Mouse (Mus musculus) MEL (cell line): ENCODE data around the gene Slc5a2. TPM values are rescaled to one million over a fixed set of nuclear protein-coding genes. Genes with fewer than 3 reads are reported as not detected.

Experiments used
- DNase-seq: peaks from one replicate; pipeline ENCODE4 v3.0.0; 2011; ENCODE audit warnings: low read depth, low spot score
- H3K27ac ChIP-seq: 2 replicates; pipeline ENCODE4 v1.5.1; 2012; ENCODE audit warnings: low read depth, mild to moderate bottlenecking, control low read depth, low read length, moderate library complexity; ENCODE audit not compliant: control insufficient read depth
- H3K27me3 ChIP-seq, 2 experiments: fragments of 150-350 bp in 1 of 2; sonication (generic) in 1 of 2; 2 replicates each; pipeline ENCODE4 v1.6.1; 2012; ENCODE audit warnings: low read length in 2 of 2, mild to moderate bottlenecking in 2 of 2, improper control_type of control experiment in 1 of 2, moderate library complexity in 1 of 2; ENCODE audit not compliant: insufficient read depth in 2 of 2, control insufficient read depth in 1 of 2
- H3K36me3 ChIP-seq, 2 experiments: 2 replicates each; pipeline ENCODE4 v1.6.1; 2012 to 2014; ENCODE audit warnings: low read length in 2 of 2, improper control_type of control experiment in 1 of 2, inconsistent platforms in 1 of 2, mild to moderate bottlenecking in 1 of 2; ENCODE audit not compliant: insufficient read depth in 2 of 2, control insufficient read depth in 1 of 2
- H3K4me1 ChIP-seq, 2 experiments: fragments of 150-350 bp in 1 of 2; sonication (generic) in 1 of 2; 2 replicates each; pipeline ENCODE4 v1.6.1; 2012; ENCODE audit warnings: low read length in 2 of 2, improper control_type of control experiment in 1 of 2, mild to moderate bottlenecking in 1 of 2; ENCODE audit not compliant: insufficient read depth in 2 of 2, control insufficient read depth in 1 of 2
- H3K4me3 ChIP-seq, 2 experiments: fragments of 150-350 bp in 1 of 2; sonication (generic) in 1 of 2; 2 replicates each; pipeline ENCODE4 v1.5.1; 2012; ENCODE audit warnings: low read depth in 2 of 2, low read length in 2 of 2, mild to moderate bottlenecking in 2 of 2, moderate library complexity in 2 of 2, control low read depth in 1 of 2, improper control_type of control experiment in 1 of 2; ENCODE audit not compliant: control insufficient read depth in 1 of 2, insufficient read depth in 1 of 2
- H3K79me2 ChIP-seq: 2 replicates; pipeline ENCODE4 v1.6.1; 2012; ENCODE audit warnings: mild to moderate bottlenecking, low read length, moderate library complexity; ENCODE audit not compliant: control insufficient read depth, poor library complexity, insufficient read depth
- H3K9ac ChIP-seq: 2 replicates; pipeline ENCODE4 v1.6.1; 2012; ENCODE audit warnings: low read depth, mild to moderate bottlenecking, control low read depth, low read length, moderate library complexity; ENCODE audit not compliant: control insufficient read depth, poor library complexity, severe bottlenecking
- H3K9me3 ChIP-seq: fragments of 150-350 bp; sonication (generic); replicated peaks from 2 replicates; pipeline ENCODE4 v1.6.1; 2012; ENCODE audit warnings: mild to moderate bottlenecking, low read length, improper control_type of control experiment, moderate library complexity; ENCODE audit not compliant: insufficient read depth
- BHLHE40 ChIP-seq: IDR thresholded peaks from 2 replicates; pipeline ENCODE4 v1.6.1; 2012; ENCODE audit warnings: low read depth, mild to moderate bottlenecking, inconsistent platforms, low read length, improper control_type of control experiment, borderline replicate concordance
- CHD1 ChIP-seq: IDR thresholded peaks from 2 replicates; pipeline ENCODE4 v1.6.1; 2012; ENCODE audit warnings: low read depth, mild to moderate bottlenecking, inconsistent platforms, low read length, improper control_type of control experiment
- E2F4 ChIP-seq: IDR thresholded peaks from 2 replicates; pipeline ENCODE4 v1.6.1; 2011; ENCODE audit warnings: low read depth, low read length, improper control_type of control experiment, borderline replicate concordance
- ELF1 ChIP-seq: IDR thresholded peaks from 2 replicates; pipeline ENCODE4 v1.6.1; 2014; ENCODE audit warnings: low read depth, mild to moderate bottlenecking, inconsistent platforms, low read length, improper control_type of control experiment, moderate library complexity
- EP300 ChIP-seq, 2 experiments: IDR thresholded peaks; 2 replicates each; pipeline ENCODE4 v1.6.1; 2011; ENCODE audit warnings: improper control_type of control experiment in 2 of 2, low read length in 2 of 2, low read depth in 1 of 2, mild to moderate bottlenecking in 1 of 2
- ETS1 ChIP-seq: IDR thresholded peaks from 2 replicates; pipeline ENCODE4 v1.6.1; 2012; ENCODE audit warnings: low read depth, mild to moderate bottlenecking, inconsistent platforms, low read length, improper control_type of control experiment, moderate library complexity
- HCFC1 ChIP-seq: IDR thresholded peaks from 2 replicates; pipeline ENCODE4 v1.6.1; 2012; ENCODE audit warnings: low read depth, mild to moderate bottlenecking, inconsistent platforms, low read length, improper control_type of control experiment, moderate library complexity
- JUND ChIP-seq: IDR thresholded peaks from 2 replicates; pipeline ENCODE4 v1.6.1; 2011; ENCODE audit warnings: low read depth, mild to moderate bottlenecking, improper control_type of control experiment, low read length
- MAX ChIP-seq: IDR thresholded peaks from 2 replicates; pipeline ENCODE4 v1.6.1; 2011; ENCODE audit warnings: low read length, improper control_type of control experiment
- MAZ ChIP-seq: IDR thresholded peaks from 2 replicates; pipeline ENCODE4 v1.6.1; 2012; ENCODE audit warnings: low read depth, mild to moderate bottlenecking, inconsistent platforms, low read length, improper control_type of control experiment
- MXI1 ChIP-seq: IDR thresholded peaks from 2 replicates; pipeline ENCODE4 v1.6.1; 2011; ENCODE audit warnings: mild to moderate bottlenecking, low read depth, low read length, improper control_type of control experiment
- NELFE ChIP-seq: IDR thresholded peaks from 2 replicates; pipeline ENCODE4 v1.6.1; 2011; ENCODE audit warnings: low read depth, low read length, improper control_type of control experiment
- POLR2A ChIP-seq, 2 experiments: IDR thresholded peaks; 2 replicates each; pipeline ENCODE4 v1.6.1; 2011 to 2012; ENCODE audit warnings: low read length in 2 of 2, mild to moderate bottlenecking in 2 of 2, control low read depth in 1 of 2, improper control_type of control experiment in 1 of 2, low read depth in 1 of 2, moderate library complexity in 1 of 2; ENCODE audit not compliant: control insufficient read depth in 1 of 2, insufficient read depth in 1 of 2, poor library complexity in 1 of 2
- POLR2AphosphoS2 ChIP-seq: IDR thresholded peaks from 2 replicates; pipeline ENCODE4 v1.6.1; 2011; ENCODE audit warnings: low read length, improper control_type of control experiment
- SIN3A ChIP-seq: IDR thresholded peaks from 2 replicates; pipeline ENCODE4 v1.6.1; 2012; ENCODE audit warnings: low read length, improper control_type of control experiment, inconsistent platforms
- SMC3 ChIP-seq: IDR thresholded peaks from 2 replicates; pipeline ENCODE4 v1.6.1; 2011; ENCODE audit warnings: low read depth, low read length, improper control_type of control experiment
- TAL1 ChIP-seq: IDR thresholded peaks from 2 replicates; pipeline ENCODE4 v1.6.1; 2012; ENCODE audit warnings: mild to moderate bottlenecking, inconsistent platforms, low read length, moderate library complexity, mixed read lengths
- TBP ChIP-seq: IDR thresholded peaks from 2 replicates; pipeline ENCODE4 v1.8.0; 2011; ENCODE audit warnings: low read depth, low read length, improper control_type of control experiment
- TCF12 ChIP-seq: IDR thresholded peaks from 2 replicates; pipeline ENCODE4 v1.6.1; 2014; ENCODE audit warnings: low read depth, mild to moderate bottlenecking, inconsistent platforms, low read length, improper control_type of control experiment, moderate library complexity
- UBTF ChIP-seq: IDR thresholded peaks from 2 replicates; pipeline ENCODE4 v1.6.1; 2012; ENCODE audit warnings: low read depth, mild to moderate bottlenecking, inconsistent platforms, low read length, improper control_type of control experiment, moderate library complexity, borderline replicate concordance; ENCODE audit not compliant: insufficient read depth
- USF1 ChIP-seq: IDR thresholded peaks from 2 replicates; pipeline ENCODE4 v1.6.1; 2014; ENCODE audit warnings: low read depth, mild to moderate bottlenecking, inconsistent platforms, low read length, improper control_type of control experiment, moderate library complexity
- USF2 ChIP-seq, 2 experiments: IDR thresholded peaks; 2 replicates each; pipeline ENCODE4 v1.6.1; 2011 to 2012; ENCODE audit warnings: improper control_type of control experiment in 2 of 2, low read length in 2 of 2, borderline replicate concordance in 1 of 2, inconsistent platforms in 1 of 2, low read depth in 1 of 2, mild to moderate bottlenecking in 1 of 2; ENCODE audit not compliant: insufficient read depth in 1 of 2
- ZKSCAN1 ChIP-seq: IDR thresholded peaks from 2 replicates; pipeline ENCODE4 v1.6.1; 2012; ENCODE audit warnings: low read depth, mild to moderate bottlenecking, inconsistent platforms, low read length, improper control_type of control experiment, moderate library complexity
- polyA plus RNA-seq, 2 experiments: library from polyadenylated mRNA; stranded (reverse) in 1 of 2; unstranded in 1 of 2; fragments of >175 nt in 1 of 2; fragments of >200 nt in 1 of 2; gene quantifications; 2 replicates each; pipeline versions ENCODE4 v1.2.1 to v1.2.4; 2012; ENCODE audit warnings: low replicate concordance in 2 of 2, low read depth in 1 of 2; ENCODE audit not compliant: insufficient read length in 2 of 2, insufficient read depth in 1 of 2, missing spikeins in 1 of 2
- total RNA-seq: library from RNA; depleted of rRNA; stranded (reverse); fragments of 300-350 nt; gene quantifications from 2 replicates; pipeline ENCODE4 v1.2.3, GENCODE M21; 2012

The Slc5a2 gene
- total and polyA plus RNA-seq, 3 experiments: 0.25 to 0.58 TPM; not detected in 1

DNA sequence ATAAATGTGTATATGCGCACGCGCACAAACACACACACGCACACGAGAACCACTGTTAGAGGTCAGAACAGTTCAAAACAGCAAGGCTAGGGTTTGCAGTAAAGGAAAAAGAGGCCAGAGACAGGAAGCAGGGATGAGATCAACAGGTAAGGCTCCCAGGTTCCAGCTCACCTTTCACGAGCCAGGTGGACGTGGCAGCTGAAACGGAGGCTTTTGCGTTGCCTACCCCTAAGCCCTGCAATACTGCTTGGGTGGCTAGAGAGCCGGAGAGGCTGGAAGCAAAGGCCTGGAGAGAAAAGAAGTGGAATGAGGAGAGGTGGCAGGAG lies 31.8 kb downstream of the Slc5a2 start:
- H3K4me1 ChIP-seq: peaks cover 13 to 26% of the 10 kb centered on the region in 2 experiments
- peak overlapping the region; percentile 99 for H3K9ac ChIP-seq
- no peak for DNase-seq
- H3K27me3 ChIP-seq: no peaks in the 10 kb centered on the region
- no peaks in the 10 kb centered on the region for H3K9me3 ChIP-seq
- no peak for TF ChIP-seq EP300 (IDR thresholded peaks at IDR 0.05; ENCODE audit: low read depth in 1 of 2, low read length in 2 of 2)
- TF ChIP-seq CHD1: 0 out of 2 replicates have a peak, but pooled peaks have one; percentile 51
- no peak for TF ChIP-seq SMC3
- TF ChIP-seq, all 39 proteins: peak for 1
- Histone ChIP-seq H3K4me3 (peak overlapping the region; percentile 62 to 89), H3K79me2 (peaks cover 21% of the 10 kb centered on the region), H3K27ac (peak overlapping the region; percentile 79), H3K36me3 (peaks cover 0 to 41% of the 10 kb centered on the region in 2 experiments; a peak in 3 of 4 replicates)

DNA sequence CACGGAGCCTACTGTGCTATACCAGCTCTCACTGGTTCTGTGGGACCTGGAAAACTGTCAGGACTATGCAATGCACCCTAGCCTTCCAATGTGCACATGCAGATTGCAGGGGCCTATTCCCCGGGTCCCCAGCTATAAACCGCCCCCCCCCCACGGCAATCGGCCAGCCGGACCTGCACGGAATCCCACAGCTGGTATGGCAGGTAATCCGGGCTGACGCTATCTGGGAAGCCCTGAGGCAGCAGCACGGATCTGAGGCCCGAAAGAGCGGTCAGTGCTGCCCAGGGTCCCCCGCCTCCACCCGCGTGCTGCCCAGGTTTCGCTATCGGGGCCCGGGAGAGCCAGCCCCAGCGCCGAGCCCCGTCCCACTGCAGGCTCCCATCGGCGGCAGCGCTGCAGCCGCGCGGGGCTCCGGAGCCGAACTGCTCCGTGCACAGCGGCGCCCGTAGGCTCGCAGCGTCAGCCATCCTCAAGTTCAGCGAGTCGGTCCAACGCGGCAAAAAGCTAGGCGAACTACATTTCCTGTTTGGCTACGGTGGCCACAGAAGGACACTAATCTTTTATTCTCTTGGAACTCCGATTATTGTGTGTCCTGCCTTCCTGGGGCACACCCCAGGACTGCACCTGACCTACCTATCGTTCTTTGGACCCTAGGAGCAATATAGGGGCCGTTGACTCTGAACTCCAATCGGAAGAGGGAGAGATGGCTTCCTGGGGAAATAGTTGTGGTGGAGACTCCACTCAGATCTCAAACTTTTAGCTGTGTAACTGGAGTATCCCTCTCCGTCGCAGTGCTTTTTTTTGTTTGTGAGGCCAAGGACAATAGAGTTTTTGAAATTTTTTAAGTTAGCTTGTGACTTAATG lies 32.4 kb downstream of the Slc5a2 start, which contains the start of gene BC017158:
Gene BC017158 (minus strand): TSS at position 554 of the 864 bp plus-strand sequence.
- peak; percentile 86 for DNase-seq

DNA sequence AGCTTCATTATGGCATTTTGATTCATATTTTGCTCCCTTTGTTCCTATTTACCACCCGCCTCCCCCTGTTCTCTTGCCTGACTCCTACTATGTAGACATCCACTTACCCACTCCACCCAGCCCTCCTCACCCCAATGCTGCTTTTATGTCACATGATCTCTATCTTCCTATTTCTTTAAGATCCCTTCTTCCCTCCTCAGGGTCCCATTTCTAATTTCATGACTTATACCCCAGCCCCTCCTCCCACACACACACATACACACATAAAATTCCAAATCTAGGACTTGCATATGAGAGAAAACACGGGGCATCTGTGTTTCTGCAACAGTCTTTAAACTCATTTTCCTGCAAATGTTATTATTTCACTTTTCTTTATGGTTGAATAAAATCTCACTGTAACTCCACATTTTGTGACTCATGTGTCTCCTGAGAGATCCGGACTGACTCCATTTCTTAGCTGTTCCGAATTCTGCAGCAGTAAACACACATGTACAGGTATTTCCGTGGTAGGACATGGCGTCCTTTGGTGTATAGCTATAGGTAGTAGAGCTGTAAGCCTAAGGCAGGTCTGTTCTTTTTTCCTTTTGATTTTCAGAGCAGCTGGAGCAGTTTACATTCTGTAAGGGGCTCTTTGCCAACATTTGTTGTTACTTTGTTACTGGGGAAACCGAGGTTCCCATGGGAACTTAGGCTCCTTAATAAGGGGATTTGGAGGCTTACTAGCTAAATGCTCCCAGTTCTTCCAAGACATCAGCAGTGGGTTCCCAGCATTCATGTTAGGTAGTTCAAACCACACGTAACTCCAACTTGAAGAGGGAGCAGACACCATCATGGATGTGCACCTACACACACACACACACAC lies 33.3 kb downstream of the Slc5a2 start:
- Histone ChIP-seq H3K4me1 (peaks cover 13 to 26% of the 10 kb centered on the region in 2 experiments), H3K4me3 (peak overlapping the region; percentile 62 to 89), H3K9me3 (no peaks in the 10 kb centered on the region), H3K79me2 (peaks cover 17% of the 10 kb centered on the region), H3K36me3 (peaks cover 0 to 39% of the 10 kb centered on the region in 2 experiments; a peak in 3 of 4 replicates), H3K27me3 (no peaks in the 10 kb centered on the region), H3K9ac (peak overlapping the region; percentile 99), H3K27ac (peak overlapping the region; percentile 79)
- peak; percentile 13 for DNase-seq
- TF ChIP-seq NELFE (no peak), POLR2AphosphoS2 (no peak), MAX (peak; percentile 43; the same call in 1 of the 2 replicates), TAL1 (no peak), TBP (peak; percentile 14; the same call in 1 of the 2 replicates), JUND (no peak), BHLHE40 (no peak), ZKSCAN1 (no peak), USF2 (IDR thresholded peaks at IDR 0.05; ENCODE audit: borderline replicate concordance in 1 of 2, insufficient read depth in 1 of 2, low read depth in 1 of 2, low read length in 2 of 2) (peak in 1 of 2 experiments; percentile 41; a peak in 1 of 4 replicates), CHD1 (no peak), MXI1 (no peak; the same call in 1 of the 2 replicates), MAZ (no peak), HCFC1 (no peak)

More for the DNA sequence above, 32.4 kb downstream of the Slc5a2 start, which contains the start of gene BC017158:
- Histone ChIP-seq H3K27me3 (no peaks in the 10 kb centered on the region), H3K79me2 (peaks cover 17% of the 10 kb centered on the region), H3K4me3 (peak within 1 kb of the TSS; percentile 62 to 89), H3K9me3 (no peaks in the 10 kb centered on the region), H3K4me1 (peaks cover 13 to 26% of the 10 kb centered on the region in 2 experiments), H3K36me3 (peaks cover 0 to 41% of the 10 kb centered on the region in 2 experiments; a peak in 3 of 4 replicates), H3K27ac (peak within 1 kb of the TSS; percentile 79), H3K9ac (peak within 1 kb of the TSS; percentile 99)
- peak; percentile 9; the same call in 1 of the 2 replicates for TF ChIP-seq TCF12
- TF ChIP-seq ETS1: no peak
- TF ChIP-seq HCFC1: peak; percentile 84
- peak; percentile 39; the same call in 1 of the 2 replicates for TF ChIP-seq NELFE
- peak; percentile 75 for TF ChIP-seq SIN3A
- no peak for TF ChIP-seq EP300 (IDR thresholded peaks at IDR 0.05; ENCODE audit: low read depth in 1 of 2, low read length in 2 of 2)
- TF ChIP-seq POLR2A (IDR thresholded peaks at IDR 0.05; ENCODE audit: control insufficient read depth in 1 of 2, insufficient read depth in 1 of 2, low read depth in 1 of 2, low read length in 2 of 2, poor library complexity in 1 of 2): peak; percentile 40 to 75; a peak in 3 of 4 replicates
- TF ChIP-seq MXI1: no peak
- no peak for TF ChIP-seq UBTF
- 0 out of 2 replicates have a peak, but pooled peaks have one; percentile 45 for TF ChIP-seq E2F4
- TF ChIP-seq TBP: peak; percentile 64
- no peak for TF ChIP-seq SMC3
- TF ChIP-seq ELF1: peak; percentile 90
- TF ChIP-seq USF1: no peak
- TF ChIP-seq POLR2AphosphoS2: peak; percentile 34; the same call in 1 of the 2 replicates
